Mouse (Mus musculus) left cerebral cortex, adult 2 months (tissue): ENCODE measurements at regions not wholly inside any gene's neighbourhood (a gene's known extent, or its start where the extent isn't known, plus 50 kb on each side); places are given as distances from the start of the nearest gene placed in this dataset.

Source experiments
- DNase-seq, 2 experiments: peaks; one replicate each; pipeline ENCODE4 v3.0.0; 2021 to 2022; ENCODE audit warnings: low spot score in 2 of 2, mixed read lengths in 1 of 2; ENCODE audit errors: extremely low spot score in 1 of 2
- H3K27ac ChIP-seq: fragments of 200-600 bp; 2 replicates; pipeline ENCODE4 v1.8.1; 2022
- H3K4me3 ChIP-seq: fragments of 200-600 bp; 2 replicates; pipeline ENCODE4 v1.8.1; 2022
- CTCF ChIP-seq: fragments of 200-600 bp; IDR thresholded peaks from 2 replicates; pipeline ENCODE4 v1.8.1; 2022; ENCODE audit warnings: antibody characterized with exemption, mild to moderate bottlenecking, moderate library complexity
- intact Hi-C: fragments of 180-260 bp; cut with DNase I; formaldehyde crosslinking; loops from one replicate; pipeline ENCODE4 v1.15.1; 2025

GRCm38 (mm10) chr9:61841222-61841621, 73.1 kb downstream of the Rplp1 start:
- intact Hi-C loops: no loop called here
- H3K27ac ChIP-seq: no peak overlapping the region

DNA sequence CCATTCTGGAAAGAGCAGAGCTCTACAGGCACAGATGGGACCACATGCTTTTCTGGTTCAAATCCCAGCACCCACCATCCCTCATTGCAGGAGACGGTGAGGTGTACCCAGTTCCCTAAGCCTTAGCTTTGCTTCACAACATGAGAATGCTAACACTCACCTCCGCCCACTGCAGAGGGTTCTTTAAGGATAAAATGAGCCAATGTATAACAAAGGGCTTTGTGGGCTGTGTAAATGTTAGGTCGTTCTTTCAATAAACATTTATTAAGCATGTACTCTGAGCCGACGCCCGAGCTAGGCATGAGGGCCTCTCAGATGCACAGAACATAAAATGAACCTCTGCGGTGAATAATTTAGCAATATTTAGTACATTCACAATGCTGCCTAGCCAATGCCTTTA, 74.0 kb downstream of the Rplp1 start:
- TF ChIP-seq CTCF: no peak
- no peak for DNase-seq
- no peak overlapping the region for H3K27ac ChIP-seq
- H3K4me3 ChIP-seq: no peak overlapping the region
- intact Hi-C loops: no loop called here

More at GRCm38 (mm10) chr9:61841222-61841621, 73.1 kb downstream of the Rplp1 start:
- TF ChIP-seq CTCF: no peak
- DNase-seq: no peak
- H3K4me3 ChIP-seq: no peak overlapping the region

DNA sequence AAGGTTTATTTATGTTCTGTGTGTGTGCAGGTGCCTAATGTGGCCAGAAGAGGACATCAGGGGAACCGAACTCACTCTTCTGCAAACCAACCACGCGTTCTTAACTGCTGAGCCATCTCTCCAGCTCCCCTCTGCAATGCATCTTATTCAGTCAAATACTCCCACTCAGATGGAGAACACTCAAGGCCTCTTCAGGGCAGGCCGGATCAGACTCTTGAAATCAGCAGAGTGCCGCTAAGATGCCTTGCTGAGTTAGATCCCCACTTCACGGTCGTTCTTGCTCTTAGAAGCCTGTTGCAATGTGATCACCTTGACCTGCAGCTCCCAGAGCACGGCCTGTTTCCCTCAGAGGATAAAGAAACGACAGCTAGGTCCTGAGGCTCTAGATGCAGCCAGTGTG, 81.1 kb downstream of the Rplp1 start:
- no peak for TF ChIP-seq CTCF
- no peak overlapping the region for H3K4me3 ChIP-seq
- H3K27ac ChIP-seq: no peak overlapping the region
- intact Hi-C loops: loop anchor here (5.0 kb wide), 4 partner anchors 64 to 836 kb away; no protein-coding TSS in a partner anchor
- no peak for DNase-seq

DNA sequence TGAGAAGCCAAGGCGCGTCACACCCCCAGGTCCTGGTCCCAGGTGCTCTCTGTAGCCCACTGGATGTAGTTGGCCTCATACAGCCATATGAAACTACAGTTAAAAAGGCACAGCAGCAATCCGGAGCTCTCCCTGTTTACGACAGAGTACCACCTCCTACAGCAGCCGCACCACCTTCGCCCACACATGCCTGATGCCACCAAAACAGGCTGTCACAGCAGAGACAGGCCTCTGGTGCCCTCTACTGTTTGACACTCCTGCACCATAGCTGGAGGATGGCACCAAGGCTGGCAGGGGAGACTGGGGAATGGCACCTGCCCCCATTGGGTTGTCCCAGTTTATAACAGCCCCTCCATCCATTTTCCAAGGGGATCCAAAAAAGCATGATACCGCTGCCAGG, 84.1 kb downstream of the Rplp1 start:
- TF ChIP-seq CTCF: peak; percentile 87
- intact Hi-C loops: loop anchor here (1.0 to 5.0 kb wide), 8 partner anchors 67 to 833 kb away; partner anchors contain the start of gene Tle3
- Histone ChIP-seq H3K4me3 (no peak overlapping the region), H3K27ac (no peak overlapping the region)
- DNase-seq: peak; percentile 81 to 91

DNA sequence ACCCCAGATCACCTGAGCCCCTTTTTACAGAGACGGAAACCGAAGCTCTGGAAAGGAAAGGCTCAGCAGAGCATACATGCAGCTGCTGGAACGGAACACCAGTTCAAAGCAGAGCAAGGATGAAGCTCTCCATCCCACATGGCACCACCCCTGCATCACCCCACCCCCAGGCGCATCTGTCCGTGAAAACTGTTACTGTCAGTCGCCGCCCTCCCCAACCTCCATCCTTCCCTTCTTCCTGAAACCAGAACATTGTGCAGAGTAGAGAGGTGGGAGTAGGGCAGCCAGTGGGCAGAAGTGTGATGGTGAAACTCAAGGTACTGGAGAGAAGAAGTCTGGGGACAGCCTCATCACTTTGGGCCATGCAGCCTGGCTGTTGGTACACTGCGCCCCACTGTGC, 84.6 kb downstream of the Rplp1 start:
- intact Hi-C loops: loop anchor here (1.0 to 5.0 kb wide), 10 partner anchors 68 to 832 kb away; partner anchors contain the start of gene Tle3
- Histone ChIP-seq H3K4me3 (no peak overlapping the region), H3K27ac (no peak overlapping the region)
- DNase-seq: peak; percentile 40 to 68
- TF ChIP-seq CTCF: no peak

- intact Hi-C loops: loop anchor here (5.0 kb wide), 2 partner anchors 117 to 252 kb away; no protein-coding TSS in a partner anchor
- TF ChIP-seq CTCF: no peak
- H3K27ac ChIP-seq: no peak overlapping the region
- H3K4me3 ChIP-seq: no peak overlapping the region
- no peak for DNase-seq
Measured at GRCm38 (mm10) chr9:61829301-61829700, 85.0 kb downstream of the Rplp1 start.

DNA sequence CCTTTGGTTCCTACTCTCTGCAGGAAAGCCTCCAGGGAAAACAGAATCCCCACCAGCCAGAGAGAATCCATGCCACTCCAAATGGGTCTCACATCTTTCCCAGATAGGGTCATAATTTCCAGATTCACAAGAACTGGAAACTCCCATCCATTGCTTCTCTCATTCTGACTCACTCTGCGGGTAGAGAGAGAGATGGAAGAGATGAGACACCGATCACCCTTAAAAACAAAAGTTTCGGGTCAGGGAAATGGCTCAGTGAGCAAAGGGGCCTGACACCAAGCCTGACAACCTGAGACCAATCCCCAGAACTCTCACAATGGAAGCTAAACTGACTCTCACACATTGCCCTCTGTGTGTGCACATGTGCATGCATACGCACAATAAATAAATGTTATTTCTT, 86.6 kb downstream of the Rplp1 start:
- Histone ChIP-seq H3K4me3 (no peak overlapping the region), H3K27ac (no peak overlapping the region)
- no peak for DNase-seq
- intact Hi-C loops: loop anchor here (5.0 kb wide), 2 partner anchors 115 to 250 kb away; no protein-coding TSS in a partner anchor
- no peak for TF ChIP-seq CTCF

DNA sequence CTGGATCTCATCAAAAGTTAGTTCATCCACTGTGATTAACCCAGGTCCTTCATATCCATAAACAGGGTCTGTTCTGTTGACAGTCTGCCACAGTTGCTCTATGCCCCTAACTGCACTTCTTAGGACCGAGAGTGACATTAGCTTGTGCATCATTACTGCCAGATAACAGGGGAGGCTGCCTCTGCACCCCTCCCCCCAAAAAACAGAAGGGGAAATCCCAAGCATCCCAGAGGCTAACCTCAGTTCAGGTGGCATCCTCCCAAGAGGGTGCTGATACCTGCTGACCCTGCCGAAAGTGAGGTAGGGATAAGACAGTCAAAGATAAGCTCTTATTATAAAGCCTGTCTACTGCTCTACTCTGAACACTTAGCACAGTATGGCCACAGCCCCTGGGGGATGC, 87.3 kb downstream of the Rplp1 start:
- DNase-seq: no peak
- intact Hi-C loops: loop anchor here (5.0 kb wide), 2 partner anchors 115 to 250 kb away; no protein-coding TSS in a partner anchor
- TF ChIP-seq CTCF: no peak
- no peak overlapping the region for H3K27ac ChIP-seq
- no peak overlapping the region for H3K4me3 ChIP-seq

DNA sequence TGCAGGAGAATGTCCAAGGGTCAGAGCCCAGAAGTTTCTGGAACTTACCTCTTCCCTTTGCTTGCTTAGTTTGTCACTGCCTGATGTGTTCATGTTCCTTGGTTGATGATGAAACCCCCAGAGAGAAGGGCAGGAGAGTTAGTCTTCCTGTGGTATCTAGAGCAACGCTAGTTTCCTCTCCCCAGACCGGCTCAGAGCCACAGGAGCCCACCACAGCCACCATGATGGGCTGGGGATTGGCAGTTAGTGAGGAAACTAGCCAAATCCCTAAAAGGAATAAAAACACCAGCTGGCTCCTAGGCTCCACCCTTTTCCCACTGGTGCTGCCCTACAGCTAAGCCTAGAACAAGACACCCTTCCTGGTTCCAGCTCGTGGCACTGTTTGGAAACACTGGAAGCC, 87.9 kb downstream of the Rplp1 start:
- intact Hi-C loops: loop anchor here (5.0 kb wide), 2 partner anchors 114 to 249 kb away; no protein-coding TSS in a partner anchor

DNA sequence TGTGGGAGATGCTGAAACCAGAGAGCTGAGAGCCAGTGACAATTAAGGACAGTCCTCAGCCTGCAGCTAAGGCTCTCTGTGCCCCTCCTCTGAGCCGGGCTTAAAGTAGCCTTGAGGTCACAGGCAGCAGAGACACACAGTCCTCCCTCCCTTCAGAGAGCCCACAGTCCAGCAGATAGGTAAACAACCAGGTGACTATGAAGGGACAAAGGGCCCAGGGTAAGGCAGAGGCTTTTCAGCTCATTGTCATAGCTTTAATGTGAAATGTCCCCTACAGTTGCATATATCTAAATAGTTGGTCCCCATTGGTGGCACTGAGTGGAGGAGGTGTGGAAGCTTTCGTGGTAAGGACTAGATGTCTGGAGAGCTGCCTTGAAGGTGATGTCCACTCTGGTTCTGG, 88.5 kb downstream of the Rplp1 start:
- intact Hi-C loops: loop anchor here (5.0 kb wide), 2 partner anchors 114 to 249 kb away; no protein-coding TSS in a partner anchor
- Histone ChIP-seq H3K27ac (no peak overlapping the region), H3K4me3 (no peak overlapping the region)
- no peak for DNase-seq
- TF ChIP-seq CTCF: no peak

More for the DNA sequence above, 87.9 kb downstream of the Rplp1 start:
- Histone ChIP-seq H3K27ac (no peak overlapping the region), H3K4me3 (no peak overlapping the region)
- DNase-seq: no peak
- no peak for TF ChIP-seq CTCF

- no peak overlapping the region for H3K27ac ChIP-seq
- TF ChIP-seq CTCF: no peak
- no peak overlapping the region for H3K4me3 ChIP-seq
- intact Hi-C loops: no loop called here
- DNase-seq: no peak
Measured at GRCm38 (mm10) chr9:61819836-61820235, 94.5 kb downstream of the Rplp1 start.

DNA sequence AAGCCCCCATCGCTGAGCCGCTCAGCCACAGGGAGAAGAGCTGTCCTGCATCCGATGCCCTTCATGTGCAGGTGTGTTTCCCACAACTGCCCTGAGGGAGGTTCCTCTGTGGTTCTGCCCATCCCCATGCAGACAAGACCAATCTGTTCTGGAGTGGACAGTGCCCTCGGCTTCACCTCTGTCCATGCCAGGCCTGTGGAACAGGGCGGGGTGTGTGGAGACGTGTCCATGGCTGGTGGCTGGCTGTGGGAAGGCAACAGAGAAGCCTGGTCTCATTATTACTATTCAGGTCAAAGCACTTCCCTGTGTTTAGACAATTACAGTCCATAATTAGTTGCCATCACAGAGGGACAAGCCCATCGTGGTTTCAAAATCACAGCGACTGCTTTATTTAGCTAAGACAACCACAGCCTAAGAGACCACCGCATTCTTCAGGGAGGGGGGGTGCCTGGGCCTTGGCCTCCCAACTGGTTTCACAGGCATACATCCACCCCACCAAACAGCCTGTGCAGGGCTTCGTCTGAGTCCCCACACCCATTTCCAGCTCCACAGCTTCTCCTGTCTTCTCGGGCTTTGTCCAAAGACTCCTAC, 97.7 kb downstream of the Rplp1 start:
- intact Hi-C loops: no loop called here
- no peak for TF ChIP-seq CTCF

GRCm38 (mm10) chr9:61815995-61816394, 98.3 kb downstream of the Rplp1 start:
- no peak for DNase-seq
- no peak overlapping the region for H3K27ac ChIP-seq
- H3K4me3 ChIP-seq: no peak overlapping the region
- TF ChIP-seq CTCF: no peak
- intact Hi-C loops: no loop called here

More for the DNA sequence above, 97.7 kb downstream of the Rplp1 start:
- Histone ChIP-seq H3K4me3 (no peak overlapping the region), H3K27ac (no peak overlapping the region)
- DNase-seq: no peak
